Mouse (Mus musculus): ENCODE data around the gene Arhgap17. TPM values are rescaled to one million over a fixed set of nuclear protein-coding genes. Genes with fewer than 3 reads are reported as not detected.

The Arhgap17 gene
- total RNA-seq, 1 experiment from 2014 or later = 105 TPM

GRCm38 (mm10) chr7:123242241-123242640 lies 127.5 kb downstream of the Arhgap17 start:
- ATAC-seq (ENCODE audit: extremely low read depth, insufficient number of reproducible peaks, low FRiP score, poor library complexity, severe bottlenecking) = no peak

- no peak for ATAC-seq (ENCODE audit: extremely low read depth, insufficient number of reproducible peaks, low FRiP score, poor library complexity, severe bottlenecking)
Measured at GRCm38 (mm10) chr7:123240064-123240463, 129.7 kb downstream of the Arhgap17 start.

GRCm38 (mm10) chr7:123238621-123239020 lies 131.1 kb downstream of the Arhgap17 start:
- ATAC-seq (ENCODE audit: extremely low read depth, insufficient number of reproducible peaks, low FRiP score, poor library complexity, severe bottlenecking) = no peak

GRCm38 (mm10) chr7:123235449-123235848 lies 134.3 kb downstream of the Arhgap17 start:
- ATAC-seq (ENCODE audit: extremely low read depth, insufficient number of reproducible peaks, low FRiP score, poor library complexity, severe bottlenecking) = no peak

Other genes with a start within 250 kb of the Arhgap17 start
- gene Tnrc6a, start 246.0 kb downstream of the Arhgap17 start, total RNA-seq (2017) = 108 and 112 TPM in 2 replicates
- gene Slc5a11, start 155.1 kb downstream of the Arhgap17 start, total RNA-seq (2017) = 0.35 and 1.6 TPM in 2 replicates
- gene Lcmt1, start 131 bp downstream of the Arhgap17 start, total RNA-seq (2017) = 9.0 and 11.1 TPM in 2 replicates
- not detected in 2 replicates for gene Aqp8, start 92.4 kb upstream of the Arhgap17 start, total RNA-seq (2017)
- gene Zkscan2, start 130.5 kb upstream of the Arhgap17 start, total RNA-seq (2017) = 0.12 TPM in 1 of 2 replicates, not detected in the other

Data from neutrophil, adult 5-6 weeks (primary cell).